Mouse (Mus musculus) monocyte, adult 2 months (primary cell): ENCODE data around the gene Asb4.

Experiments
- DNase-seq, 2 experiments: peaks; one replicate each; pipeline ENCODE4 v3.0.0; 2022; ENCODE audit warnings: low spot score in 2 of 2, low read depth in 1 of 2

Gene Asb4

DNA sequence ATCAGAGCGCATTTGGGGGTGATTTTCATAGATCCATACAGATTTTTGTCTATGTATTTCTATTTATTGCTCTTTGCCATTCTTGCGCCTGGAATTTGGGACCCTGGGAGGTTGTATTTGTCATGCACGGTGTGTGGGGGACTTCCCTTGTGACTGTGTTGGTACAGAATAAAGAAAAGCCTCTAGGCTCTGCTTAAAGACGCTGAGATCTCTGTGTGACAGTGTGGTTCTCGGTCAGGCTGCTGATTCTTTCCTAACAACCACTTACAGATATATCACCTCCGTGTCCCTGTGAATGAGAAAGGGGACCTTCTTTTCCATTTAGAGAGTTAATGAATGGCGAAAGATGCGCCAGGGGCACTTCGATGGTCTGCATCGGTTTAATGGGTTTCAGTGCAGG lies 7.8 kb downstream of the Asb4 start:
- DNase-seq = no peak

DNA sequence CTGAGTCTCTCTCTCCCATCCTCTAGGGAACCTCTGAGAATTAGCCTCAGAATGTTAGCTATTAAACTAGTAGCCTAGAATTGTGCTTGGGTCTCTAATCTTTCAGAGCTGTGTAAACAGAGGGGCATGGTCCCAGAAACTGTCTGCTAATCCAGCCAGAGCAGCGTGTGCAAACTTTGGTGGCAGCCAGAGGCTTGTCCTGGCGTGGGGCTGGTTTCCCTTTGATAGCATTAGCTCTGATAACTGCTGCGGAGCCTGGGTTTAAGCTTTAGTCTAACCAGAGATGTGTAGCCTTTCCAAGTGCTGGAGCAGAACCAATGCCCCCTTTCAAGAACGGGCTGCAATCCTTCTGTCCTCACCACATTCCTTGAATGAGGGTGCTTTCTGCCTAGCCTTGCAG lies 11.8 kb downstream of the Asb4 start:
- DNase-seq = no peak

DNA sequence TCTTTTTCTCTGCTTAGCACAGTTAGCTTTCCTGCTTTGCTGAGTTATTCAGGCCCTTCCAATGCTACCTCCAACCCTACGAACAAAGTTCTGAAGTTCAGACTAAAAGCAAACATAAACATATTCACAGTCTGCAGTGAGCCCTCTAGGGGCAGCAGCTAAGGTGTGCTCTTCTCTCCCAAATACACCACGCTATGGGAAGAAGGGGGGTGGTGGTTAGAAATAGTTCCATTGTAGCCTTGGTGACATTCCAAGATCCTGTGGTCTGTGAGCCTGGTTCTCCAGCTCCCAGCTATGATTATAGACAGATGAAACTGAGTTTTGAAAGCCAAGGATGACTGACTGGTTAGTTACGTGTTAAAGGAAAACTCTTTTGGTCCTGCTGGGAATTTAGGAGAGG lies 13.6 kb downstream of the Asb4 start:
- no peak for DNase-seq

DNA sequence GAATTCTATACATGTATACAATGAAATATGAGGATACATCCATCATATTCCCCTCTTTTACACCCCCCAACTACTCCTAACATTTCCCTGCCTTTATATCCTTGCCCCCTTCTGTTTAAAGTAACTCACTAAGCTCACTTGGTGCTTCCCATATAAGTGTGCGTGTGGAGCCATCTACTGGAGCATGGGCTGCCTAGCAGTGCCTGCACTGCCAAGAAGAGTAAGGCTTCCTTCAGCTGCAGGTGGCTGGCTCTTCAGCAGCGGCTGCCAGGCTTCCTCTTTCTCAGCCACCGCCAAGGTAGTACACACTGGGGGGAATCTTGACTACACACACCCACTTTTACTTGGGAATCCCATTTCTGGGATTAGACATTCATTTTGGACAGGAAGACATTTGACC lies 18.2 kb downstream of the Asb4 start:
- DNase-seq = peak in 1 of 2 experiments; percentile 6

DNA sequence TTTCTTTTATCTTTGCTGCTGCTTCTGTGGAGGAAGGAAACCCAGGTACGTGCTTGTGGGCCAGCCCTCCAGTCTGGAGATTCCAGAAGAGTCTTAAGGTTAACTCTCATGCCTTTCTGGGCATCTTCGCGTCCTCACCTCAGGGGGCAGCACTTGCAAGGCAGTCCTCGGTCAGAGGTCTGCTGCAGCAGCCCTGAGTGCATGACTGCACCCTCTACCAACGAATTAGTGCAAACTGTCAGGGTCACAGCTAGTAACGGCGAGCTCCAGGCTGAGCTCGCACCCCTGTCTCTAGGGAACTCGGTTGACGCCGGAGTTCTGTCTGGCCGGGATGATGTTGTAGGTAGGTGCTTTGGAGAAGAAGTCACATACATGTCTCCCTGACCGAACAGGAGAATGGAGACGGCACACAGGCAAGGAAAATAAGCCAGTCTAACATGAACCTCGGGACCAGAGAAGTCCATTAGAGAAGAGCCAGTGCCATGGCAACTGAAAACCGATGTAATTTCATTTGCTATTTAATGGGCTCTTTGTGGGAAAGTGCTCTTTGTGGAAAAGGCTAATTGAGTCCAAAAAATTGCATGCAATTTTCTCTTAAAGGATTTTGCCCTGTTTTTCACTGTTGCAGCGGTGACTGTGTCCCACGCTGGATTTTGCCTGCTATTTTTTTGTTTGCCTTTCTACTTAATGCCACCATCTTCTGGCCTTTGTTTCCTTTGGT lies 20.1 kb downstream of the Asb4 start:
- no peak for DNase-seq

DNA sequence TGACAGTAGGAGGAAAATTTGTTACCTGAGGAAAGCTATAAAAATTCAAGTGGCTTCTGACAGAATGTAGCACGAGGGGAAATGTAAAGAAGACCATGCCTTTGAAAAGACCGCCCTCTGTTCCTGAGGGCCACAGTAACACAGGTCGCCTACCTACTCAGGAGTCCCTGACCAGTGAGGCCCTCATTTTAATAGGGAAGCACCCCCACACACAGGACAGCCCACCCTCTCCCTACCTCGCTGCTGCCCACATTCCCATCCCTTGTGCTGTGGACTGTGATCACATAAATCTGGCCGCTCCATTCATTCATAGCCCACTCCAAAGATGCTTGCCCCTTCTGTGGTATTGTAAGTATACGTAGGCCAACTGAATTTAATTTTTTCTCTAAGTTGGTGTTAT lies 20.8 kb downstream of the Asb4 start:
- no peak for DNase-seq

DNA sequence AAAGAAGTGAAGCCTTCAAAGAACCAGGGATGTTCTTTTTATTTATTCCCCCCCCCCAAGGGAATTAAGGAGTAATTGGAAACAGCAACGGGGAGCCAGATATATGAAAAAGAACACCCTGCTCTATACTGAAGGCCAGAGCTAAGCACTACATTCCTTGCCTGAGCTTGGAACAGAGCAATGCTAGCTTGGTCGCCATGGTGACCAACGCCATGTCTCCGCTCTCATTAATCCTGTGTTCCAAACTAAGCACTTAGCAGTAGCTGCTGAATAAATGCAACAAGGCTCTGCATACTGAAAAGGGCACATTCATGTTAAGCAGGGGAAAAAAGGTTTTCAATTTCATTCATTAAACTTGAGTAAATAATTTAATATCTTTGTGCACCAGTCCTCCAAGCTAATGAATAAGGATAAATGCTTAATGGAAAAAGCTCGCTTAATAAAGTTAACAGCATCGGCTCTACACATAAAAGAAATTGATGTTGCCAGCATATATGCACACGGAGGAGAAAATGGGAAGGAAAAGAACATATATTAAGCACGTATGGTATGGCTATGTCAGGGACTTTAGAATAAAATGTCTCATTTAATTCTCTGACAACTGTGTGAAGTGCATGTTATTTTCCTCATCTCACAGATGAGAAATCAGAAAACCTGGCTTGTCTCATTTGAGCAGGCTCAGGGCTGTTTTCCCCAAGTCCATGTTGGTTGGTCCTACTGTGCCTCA lies 25.4 kb downstream of the Asb4 start:
- DNase-seq = no peak

DNA sequence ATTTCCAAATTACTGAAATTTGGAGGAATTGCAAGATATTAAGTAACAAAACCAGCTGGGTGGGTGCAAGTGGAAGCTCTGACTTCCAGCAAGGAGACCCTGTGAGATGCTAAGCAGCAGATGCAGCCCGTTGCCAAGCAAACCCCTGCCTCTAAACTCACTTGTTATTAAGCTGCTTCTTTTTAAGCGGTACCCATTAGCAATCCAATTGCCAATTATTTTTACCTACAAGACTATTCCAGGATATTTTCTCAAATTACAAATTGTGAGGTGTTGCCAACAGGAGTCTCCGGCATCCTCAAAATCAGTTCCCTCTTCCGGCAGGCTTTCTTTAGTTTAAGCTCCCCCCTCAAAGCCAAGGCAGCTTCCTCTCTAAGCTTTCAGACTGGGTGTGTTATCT lies 26.5 kb downstream of the Asb4 start:
- DNase-seq = no peak

DNA sequence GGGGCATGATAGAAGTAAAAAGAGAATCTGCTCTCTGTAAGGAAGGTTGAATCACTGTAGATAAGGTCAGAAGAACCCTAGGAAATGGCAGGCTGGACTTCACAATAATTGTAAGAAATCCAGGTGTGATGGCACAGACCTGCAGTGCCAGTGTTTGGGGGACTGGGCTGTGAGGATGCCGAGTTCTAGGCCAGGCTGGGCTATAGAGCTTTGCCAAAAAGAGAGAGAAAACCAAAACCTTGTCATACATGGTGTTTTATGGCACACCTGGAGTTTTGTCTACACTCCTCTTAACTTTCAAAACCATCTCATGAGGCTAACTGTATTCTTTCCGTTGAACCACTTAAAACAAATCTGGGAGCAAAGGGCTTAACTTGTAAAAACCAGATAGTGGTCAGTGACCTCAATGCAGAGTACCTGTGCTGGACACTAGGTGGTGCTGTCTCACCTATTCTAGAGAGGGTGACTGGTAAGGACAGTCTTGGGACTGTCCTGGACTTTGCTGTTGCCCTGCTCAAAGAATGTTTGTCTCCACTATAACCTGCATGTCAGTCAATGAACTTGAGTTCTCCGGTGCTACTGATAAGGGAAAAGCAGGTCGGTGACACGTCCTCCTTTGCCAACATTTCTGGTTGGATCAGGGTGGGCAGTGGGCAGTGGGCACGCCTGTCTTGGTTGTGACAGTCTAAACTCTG lies 27.7 kb downstream of the Asb4 start:
- DNase-seq = peak in 1 of 2 experiments; percentile 14

DNA sequence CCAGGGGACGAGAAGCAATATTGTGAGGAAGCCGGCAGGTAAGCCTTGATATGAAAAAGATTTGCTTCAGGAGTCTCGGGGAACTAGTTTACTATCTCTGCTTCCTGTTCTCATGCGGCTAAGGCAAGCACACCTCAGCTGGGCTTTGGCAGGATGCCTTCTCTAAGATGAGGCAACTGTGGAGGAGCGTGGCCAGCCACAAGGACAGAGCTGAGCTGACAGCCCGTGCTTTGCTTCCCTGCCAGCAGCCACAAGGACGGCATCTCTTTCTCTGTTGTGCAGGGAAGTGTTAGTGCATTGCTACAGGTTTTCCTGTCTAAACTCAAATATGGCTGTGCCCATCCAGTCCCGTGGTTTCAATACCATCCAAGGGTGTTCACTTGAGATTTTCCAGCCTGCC lies 30.1 kb downstream of the Asb4 start:
- no peak for DNase-seq

DNA sequence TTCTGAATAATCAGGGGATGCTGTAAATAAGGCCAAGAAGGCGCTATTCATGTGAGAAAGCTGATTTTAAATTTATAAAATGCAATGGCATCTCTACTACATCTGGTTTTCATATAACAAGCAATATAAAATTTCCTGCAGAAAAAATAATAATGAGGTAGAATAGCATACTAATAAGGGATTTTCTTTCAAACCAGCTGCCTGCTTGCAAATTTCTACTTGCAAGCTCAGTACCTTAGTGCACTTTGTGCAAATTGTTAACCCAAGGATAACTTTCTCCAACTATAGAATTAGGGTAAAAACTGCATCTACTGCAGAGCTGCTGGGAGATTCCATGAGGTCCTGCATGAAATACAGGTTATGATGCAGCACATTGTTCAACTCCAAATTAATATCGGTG lies 38.3 kb downstream of the Asb4 start:
- no peak for DNase-seq

DNA sequence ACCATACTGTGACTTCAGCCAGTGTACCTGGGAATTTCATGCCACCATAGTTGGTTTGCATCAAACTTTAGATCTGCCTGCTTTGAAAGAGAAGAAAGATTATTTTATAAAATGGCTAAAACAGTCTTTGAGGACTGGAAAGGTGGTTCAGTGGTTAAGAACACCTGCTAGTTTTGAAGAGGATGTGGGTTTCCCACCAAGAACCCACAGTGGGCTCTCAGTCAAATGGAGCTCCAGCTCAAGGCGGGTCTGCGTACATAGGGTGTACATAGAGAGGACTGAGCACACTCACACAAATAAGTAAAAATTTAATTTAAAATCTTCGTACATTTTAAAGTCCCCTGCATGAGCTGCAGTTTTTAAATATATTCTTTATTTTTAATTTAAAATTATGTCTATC lies 39.2 kb downstream of the Asb4 start:
- no peak for DNase-seq

DNA sequence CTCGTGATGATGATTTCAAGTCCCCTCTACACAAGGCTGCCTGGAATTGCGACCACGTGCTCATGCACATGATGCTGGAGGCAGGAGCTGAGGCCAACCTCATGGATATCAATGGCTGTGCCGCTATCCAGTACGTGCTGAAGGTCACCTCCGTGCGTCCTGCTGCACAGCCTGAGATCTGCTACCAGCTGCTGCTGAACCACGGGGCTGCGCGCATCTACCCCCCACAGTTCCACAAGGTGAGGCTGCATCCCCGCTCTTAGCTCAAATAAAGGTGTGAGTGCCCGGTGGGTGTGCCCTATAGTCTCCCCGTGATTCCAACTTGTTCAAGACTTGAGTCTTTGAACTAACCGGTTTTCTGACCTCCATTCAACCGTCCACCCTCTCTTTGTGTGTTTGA lies 40.4 kb downstream of the Asb4 start:
- DNase-seq = no peak

DNA sequence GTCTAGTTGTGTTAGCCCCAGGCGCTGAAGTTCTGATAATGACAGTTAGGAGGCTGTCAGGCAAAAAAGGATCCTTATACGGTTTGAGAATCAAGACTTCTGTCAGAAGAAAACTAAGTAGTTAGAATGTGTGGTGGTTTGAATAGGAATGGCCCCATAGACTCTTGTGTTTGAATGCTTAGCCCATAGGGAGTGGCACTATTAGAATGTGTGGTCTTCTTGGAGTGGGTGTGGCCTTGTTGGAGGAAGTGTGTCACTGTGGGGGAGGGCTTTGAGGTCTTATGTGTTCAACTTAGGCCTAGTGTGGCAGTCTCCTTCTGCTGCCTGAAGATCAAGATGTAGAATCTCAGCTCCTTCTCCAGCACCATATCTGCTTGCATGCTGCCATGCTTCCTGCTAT lies 43.8 kb downstream of the Asb4 start:
- DNase-seq = no peak

DNA sequence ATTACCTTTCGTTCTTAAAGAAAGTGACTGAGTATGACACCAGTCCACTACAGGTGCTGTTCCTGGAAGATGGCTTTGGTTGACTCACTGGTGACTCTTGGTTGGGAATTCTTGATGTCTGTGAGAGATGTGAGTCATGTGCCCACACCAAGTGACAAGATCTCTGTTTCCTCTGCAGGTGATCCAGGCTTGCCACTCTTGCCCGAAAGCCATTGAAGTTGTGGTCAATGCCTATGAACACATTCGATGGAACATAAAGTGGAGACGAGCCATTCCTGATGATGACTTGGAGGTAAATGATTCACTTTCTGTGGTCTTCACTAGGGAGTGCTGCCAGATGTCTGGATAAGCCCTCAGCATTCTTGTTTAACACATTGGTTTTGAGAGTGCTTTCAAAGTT lies 46.4 kb downstream of the Asb4 start:
- DNase-seq = no peak

DNA sequence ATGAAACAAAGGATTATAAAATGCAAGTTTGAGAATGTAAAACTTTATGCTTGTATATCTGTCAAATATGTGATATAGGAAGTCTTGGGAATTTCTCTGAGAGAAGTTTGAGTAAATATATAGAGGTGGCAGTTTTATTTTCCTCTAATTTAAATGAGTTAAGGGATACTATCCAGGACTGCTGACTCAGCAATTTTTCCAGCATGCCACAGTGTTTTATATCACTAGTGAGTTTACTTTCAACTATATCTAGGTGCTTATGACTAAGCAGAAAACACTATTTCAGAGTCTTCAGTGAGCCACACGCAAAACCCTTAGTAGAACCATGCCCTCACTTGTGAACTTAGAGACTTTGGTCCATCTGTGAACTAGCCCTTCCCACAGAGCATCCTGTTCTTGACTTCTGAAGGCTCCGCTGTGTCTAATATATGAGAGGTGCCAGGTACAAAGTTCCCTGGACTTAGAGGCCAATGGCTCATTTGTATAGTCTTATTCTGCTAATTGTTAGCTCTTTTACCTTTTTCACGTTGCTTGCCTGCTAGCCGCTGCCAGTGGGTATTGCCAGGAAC lies 46.9 kb downstream of the Asb4 start:
- no peak for DNase-seq

DNA sequence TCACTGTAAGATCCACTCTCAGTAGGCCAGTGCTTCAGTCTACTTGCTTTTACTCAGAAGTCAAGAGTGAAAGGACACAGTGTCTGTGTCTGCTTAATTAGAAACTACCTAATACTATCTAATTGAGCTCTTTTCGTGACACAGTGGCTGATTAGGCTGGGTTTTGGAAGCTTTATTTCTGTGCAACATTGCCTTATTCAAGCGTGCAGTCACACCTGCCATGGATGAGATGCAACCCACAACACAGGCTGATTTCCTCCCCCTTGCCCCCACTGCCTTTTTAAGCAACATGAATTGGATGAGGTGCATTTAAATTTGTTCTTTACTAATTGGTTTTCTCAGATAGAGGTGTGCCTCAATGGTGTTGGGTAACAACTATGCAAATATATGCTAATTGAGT lies 50.7 kb downstream of the Asb4 start:
- no peak for DNase-seq

DNA sequence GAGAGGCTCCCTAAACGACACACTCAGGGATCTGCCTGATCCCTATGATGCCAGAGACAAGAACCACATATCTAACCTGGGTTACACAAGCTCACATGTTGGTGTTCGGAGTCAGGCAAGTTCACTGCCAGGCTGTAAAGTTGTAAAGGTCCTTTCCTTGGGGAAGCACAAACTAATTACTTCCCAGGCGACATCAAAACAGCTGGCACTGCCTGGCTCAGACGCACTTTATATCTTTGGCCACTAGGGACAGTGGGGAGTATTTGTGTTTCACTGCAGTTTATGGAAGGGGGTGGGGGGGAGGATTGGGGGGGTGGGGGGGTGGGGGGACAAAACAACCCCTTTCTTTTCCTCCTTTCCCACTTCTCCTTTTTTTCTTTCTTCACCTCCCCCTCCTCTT lies 54.6 kb downstream of the Asb4 start:
- no peak for DNase-seq

DNA sequence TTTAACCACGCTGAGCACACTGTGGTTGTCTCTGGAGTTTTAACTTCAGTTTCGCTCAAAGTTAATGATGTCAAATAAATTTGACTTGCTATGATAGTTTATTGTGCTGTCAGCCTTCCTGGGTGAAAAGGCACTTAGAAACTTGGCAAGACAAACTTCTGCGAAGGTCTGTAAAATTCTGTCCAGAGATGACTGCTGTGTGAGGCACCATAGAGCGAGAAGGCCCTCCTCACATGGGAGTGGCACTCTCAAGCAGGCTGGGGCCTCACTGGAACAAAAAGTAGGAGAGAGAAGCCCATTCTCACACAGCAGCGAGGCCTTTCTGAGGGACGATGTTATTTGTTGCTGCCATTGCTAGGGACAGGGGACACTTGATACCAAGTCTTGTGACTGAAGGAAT lies 58.0 kb downstream of the Asb4 start:
- no peak for DNase-seq

DNA sequence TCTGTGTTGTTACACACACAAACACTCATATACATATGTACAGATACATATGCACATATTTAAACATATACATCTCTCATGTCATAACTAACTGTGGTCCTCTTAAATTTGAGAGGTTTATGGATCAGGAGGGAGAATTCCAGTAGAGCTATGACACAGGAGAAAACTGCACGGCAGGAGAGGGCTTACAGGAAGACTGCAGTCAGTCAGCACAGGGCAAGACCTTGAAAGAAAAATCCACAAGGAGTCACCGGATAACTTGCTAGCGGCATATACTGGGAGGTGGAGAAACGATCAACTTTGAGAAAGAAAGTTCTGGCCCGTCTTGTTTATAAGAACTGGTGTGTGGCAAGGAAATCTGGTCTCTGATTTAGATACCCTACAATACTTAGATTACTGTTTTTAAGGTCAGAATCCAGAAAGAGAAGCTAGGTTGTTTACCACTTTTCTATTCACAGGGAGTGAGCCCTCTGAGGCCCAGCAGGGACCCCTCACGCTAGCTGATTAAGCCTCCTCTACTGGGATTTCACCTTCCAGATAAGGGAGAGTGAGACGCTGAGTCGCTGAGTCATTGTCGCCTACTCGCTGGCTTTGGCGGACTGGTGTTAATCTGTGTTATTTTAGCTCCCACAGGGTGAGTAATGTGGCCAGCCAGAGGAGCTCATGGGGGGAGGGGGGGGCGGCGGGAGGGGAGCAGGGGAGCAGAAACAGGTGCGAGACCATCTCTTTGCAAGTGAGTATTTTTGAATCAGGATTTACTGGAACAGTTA lies 59.3 kb downstream of the Asb4 start:
- no peak for DNase-seq

DNA sequence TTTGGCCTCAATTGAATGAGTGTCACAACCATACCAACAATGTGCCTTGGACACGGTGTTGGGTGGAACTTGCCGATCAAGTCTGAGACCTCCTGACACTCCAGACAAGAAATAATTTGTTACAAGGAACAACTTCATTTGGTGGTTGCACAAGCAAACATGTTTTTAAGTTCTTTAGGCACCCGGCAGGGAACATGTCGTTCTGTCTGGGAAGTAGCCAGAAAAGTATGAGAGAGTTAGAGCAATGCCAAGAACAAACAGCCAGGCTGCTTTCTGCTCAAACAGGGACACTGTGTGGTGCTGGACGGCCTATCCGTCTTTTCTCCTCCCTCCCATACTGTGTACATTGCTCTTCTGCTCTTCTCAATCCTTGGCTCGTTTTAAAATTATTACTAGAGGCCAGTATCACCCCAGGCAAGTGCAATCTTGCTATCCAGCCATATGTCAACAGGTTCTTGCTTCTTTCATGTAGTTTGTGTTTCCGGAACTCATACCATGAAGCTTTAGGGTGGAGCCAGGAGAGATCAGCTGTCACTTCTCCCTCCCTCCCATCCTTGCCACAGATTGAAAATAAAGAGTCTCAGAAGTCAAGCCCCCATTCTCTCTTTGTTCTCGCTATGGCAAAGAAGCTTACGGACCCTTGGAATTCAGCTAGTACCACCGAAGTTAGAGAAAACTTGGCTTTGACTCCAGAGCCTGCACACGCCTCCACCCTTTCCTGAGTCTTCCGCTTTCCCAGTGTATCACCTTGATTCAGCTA lies 60.1 kb downstream of the Asb4 start:
- DNase-seq = no peak
